Mouse (Mus musculus): ENCODE results near the gene Tbc1d10c.
A peak's percentile ranks its signal among the peaks of the same experiment; 100 is the strongest.

DNA sequence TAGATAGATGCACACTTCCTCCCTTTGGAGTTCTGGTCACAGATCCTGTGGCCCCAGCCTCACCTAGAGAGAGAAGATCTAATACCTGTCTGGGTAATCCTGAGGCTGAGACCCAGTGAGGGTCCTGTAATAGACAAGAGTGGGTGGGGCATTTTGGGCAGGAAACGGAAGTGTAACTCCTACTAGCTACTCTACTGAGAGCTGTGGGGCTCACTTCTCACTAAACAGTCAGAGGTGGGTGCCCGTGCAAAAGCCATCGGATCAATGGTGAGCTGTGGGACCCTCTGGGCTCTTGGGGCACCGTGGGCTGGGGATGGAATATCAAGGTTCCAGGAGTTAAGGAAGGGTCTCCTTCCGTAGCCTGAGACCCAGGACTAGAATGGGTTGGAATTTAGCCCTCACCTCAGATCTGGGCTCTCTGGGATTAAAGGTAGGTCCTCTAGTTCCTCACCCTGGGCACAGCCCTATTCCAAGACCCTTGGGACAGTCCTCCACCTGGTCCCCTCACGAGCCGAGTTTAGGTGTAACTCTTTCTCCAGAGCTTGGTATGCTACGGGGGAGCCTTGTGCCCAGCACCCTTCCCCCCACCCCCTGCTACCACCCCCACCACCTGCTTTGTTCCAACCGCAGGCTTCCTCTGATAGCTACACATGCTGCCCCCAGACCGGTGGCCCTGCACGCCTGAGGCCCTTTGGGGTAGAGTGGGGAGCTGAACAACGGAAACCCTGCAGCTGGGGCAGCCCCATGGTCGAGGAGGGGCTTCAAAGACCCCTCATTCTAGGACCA lies 36.5 kb downstream of the Tbc1d10c start:
- TF ChIP-seq CTCF (IDR thresholded peaks at IDR 0.05; ENCODE audit: extremely low read depth, insufficient read length, insufficient replicate concordance, low read depth, low read length) (no peak), POLR2A (IDR thresholded peaks at IDR 0.05; ENCODE audit: low read depth, low read length) (peak; percentile 54; the same call in 1 of the 2 replicates)
